Mouse (Mus musculus): ENCODE measurements around the gene Cpsf4l.

Gene Cpsf4l

GRCm38 (mm10) chr11:113705966-113706652 is 3.7 kb downstream of the Cpsf4l start:
- no peak for DNase-seq (ENCODE audit: low read depth in 2 of 2, low spot score in 2 of 2)

DNA sequence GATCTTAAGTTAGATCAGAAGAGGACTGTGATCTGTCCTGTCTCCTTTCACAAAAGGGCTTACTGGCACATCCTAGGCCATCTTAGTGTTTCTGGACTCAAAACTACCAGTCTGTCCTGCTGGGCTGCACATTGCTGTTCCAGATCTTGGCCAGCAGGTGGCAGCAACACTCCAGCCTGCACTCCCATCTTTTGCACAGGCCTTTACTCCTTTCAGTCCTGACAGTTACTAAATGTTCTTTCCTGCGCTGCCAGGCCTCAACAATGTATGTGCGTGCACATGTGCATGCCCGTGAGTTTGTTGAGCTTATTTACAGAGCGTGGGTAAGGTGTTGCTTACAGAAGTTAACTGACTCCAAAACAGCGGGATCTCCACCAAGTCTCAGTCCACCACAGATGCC is 6.1 kb downstream of the Cpsf4l start:
- peak; percentile 63 to 67 for DNase-seq (ENCODE audit: low read depth in 2 of 2, low spot score in 2 of 2)

GRCm38 (mm10) chr11:113699643-113700042 is 10.2 kb downstream of the Cpsf4l start:
- no peak for DNase-seq (ENCODE audit: low read depth in 2 of 2, low spot score in 2 of 2)

- no peak for DNase-seq (ENCODE audit: low read depth in 2 of 2, low spot score in 2 of 2)
These were observed 11.7 kb downstream of the Cpsf4l start for GRCm38 (mm10) chr11:113698013-113698545.

DNA sequence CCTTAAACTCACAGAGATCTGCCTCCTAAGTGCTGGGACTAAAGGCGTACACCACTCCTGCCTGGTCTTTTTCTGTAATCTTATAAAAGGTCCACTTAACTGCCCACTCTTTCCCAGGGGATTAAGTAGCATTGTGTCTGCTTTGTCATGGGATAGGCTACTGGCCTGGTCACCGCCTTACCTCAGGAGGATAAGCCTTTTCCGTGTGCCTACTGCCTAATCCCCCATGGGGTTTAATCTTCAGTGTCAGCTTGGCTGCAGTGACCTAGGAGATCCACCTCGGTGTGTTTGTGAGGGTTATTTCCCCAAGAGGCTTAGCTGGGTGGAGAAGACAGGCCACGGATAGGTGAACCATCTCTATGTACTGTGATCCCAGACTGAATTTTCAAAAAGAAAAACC is 12.2 kb downstream of the Cpsf4l start:
- DNase-seq (ENCODE audit: low read depth in 2 of 2, low spot score in 2 of 2), result no peak

DNA sequence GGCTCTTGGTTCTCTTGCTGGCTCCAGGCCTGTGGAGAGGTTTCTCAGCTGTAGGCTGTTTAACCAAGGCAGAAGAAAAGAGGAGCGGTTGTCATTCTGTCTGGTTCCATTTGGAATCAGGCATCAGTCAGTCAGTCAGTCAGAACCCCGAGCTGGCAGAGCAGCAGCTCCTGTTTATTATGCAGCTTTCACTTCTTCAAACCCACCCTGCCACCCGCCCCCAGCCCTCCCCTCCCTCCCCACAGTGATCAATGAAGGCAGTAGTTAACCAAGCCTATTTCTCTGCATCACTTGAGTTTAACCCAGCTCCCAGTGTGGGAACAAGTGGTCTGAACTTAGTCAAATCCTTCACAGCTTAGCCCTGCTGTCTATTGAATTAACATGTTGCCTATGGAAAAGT is 18.0 kb downstream of the Cpsf4l start:
- no peak for DNase-seq (ENCODE audit: low read depth in 2 of 2, low spot score in 2 of 2)

DNA sequence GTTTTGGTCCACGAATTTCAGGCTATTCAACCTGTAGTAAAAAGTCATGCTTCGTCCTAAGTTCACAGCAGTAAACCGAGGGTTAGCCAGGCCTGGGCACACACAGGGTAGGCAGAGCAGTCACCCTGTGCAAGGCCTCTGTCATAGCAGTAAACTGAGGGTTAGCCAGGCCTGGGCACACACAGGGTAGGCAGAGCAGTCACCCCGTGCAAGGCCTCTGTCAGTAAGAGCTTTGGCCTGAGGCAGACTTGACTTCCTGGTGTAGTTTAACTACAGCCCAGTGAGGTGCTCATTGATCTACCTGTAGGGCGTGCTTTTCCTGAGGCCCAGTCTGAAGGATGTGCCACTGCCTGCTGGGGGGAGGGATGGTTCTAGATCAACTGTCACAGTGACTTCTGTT is 18.5 kb downstream of the Cpsf4l start:
- no peak for DNase-seq (ENCODE audit: low read depth in 2 of 2, low spot score in 2 of 2)

DNA sequence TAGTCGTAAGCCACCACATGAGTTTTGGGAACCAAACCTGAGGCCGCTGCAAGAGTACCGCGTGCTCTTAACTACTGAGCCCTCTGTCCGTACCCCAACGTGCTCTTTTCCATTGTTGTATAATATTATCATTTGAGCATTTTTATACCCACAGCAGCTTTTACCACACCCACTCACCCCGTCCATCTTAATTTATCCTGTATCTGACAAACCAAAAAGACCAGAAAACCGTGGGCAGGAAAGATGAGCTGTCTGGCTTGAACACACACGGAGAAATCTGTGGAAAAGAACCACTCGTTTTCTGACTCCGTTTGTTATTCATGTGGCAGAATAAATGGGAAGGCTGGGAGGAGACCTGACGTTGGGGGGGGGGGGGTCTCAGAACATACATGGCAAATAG is 19.3 kb downstream of the Cpsf4l start:
- DNase-seq (ENCODE audit: low read depth in 2 of 2, low spot score in 2 of 2), result no peak

GRCm38 (mm10) chr11:113687031-113687430 is 22.8 kb downstream of the Cpsf4l start:
- DNase-seq (ENCODE audit: low read depth in 2 of 2, low spot score in 2 of 2), result no peak

DNA sequence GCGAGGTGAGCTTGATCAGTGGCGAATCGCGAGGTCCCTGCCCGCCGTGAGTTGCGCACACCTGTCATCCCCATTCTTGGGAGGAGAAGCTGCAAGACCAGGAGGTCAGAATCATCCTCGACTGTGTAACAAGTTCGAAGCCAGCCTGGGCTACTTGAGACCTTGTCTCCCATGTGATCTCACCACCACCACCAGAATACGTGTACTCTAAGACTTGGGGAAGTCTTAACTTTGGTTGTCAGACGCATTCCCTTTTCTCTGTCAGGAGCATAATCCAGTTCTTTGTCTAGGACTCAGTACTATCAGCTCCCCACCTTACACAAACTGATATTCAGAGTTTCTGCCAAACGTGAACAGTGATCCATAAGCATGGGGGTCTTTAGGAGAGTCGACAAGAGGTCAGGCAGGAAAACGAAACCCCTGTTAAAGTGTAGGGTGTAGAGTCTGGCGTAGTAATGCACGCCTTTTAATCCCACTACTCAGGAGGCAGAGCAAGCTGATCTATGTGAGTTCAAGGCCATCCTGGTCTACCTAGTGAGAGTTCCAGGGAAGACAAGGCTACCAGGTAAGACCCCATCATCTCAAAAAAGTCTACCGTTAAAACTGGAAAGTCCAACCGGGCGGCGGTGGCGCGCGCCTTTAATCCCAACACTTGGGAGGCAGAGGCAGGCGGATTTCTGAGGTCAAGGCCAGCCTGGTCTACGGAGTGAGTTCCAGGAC is 24.9 kb downstream of the Cpsf4l start:
- no peak for DNase-seq (ENCODE audit: low read depth in 2 of 2, low spot score in 2 of 2)

- DNase-seq (ENCODE audit: low read depth in 2 of 2, low spot score in 2 of 2), result peak; percentile 93 to 94
These were observed 25.7 kb downstream of the Cpsf4l start, which contains the start of the genes Fam104a and D11Wsu47e for GRCm38 (mm10) chr11:113683957-113684706. TSS of gene Fam104a (minus strand) at chr11:113684155. TSS of gene D11Wsu47e (plus strand) at chr11:113684412.

DNA sequence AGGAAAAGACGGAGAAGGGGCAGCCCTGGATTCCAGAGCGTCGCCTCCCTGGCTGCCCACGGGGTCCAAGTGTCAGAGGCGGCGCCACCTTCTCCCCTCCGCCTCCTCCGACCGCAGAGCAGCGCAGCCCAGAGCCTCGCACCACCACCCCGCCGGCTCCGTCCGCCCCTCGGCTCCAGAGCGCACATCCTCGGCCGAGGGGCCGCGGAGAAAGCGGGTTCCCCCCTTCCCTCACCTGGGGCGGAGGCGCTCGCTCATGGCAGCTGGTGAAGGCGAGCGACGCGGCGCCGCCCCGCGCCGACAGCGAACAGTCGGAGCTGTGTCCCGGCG is 26.2 kb downstream of the Cpsf4l start:
- DNase-seq (ENCODE audit: low read depth in 2 of 2, low spot score in 2 of 2), result no peak

DNA sequence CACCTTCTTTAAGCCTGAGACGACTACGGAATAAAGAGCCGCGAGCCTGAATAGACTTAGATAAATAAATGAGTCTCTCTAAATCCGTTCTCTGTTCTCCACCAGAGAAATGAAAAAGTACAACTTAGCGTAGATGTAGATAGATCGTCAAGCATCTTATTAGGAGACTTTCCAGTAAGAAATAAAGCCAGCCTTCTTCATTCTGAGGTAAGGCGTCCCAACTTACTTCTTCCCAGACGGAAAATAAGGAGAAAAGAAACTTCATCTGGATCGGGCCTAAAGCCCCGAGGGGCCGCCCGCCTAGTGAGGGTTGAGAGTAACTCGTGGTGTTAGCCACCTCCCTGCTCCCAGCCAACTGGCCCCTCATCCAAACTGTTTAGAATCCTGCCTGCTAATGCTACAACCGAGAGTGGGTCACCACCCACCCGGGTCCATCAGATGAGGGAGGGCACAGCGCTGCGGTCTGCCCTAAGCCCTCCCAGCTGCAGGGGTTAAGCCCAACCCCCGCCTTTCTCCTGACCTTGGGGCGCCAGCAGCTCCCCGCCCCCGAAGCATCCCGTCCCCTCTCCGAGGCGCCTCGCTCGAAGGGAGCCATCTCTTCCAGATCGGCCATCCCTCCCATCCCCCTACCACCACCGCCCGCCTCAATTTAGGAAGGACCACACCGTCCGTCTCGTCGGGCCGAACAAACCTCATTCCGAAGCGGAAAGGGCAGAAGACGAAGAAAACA is 26.8 kb downstream of the Cpsf4l start:
- DNase-seq (ENCODE audit: low read depth in 2 of 2, low spot score in 2 of 2), result peak; percentile 30 to 34

DNA sequence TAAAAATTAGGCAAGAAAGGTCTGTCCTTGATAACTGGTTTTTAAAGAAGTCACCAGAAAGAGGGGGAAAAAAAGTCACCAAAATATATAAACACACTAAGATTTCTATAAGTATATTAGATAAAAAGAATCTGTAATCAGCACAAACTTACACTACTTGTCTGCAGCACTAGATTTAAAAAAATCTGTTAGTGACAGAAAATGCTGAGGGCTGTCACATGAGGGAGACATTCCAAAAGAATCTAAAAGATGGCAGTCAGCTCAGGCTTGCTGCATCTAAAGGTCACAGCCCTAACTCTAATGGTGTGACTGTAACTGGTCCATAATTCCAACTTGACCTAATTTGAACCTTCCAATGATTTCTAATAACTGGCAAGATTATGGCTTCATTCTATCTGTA is 27.8 kb downstream of the Cpsf4l start:
- no peak for DNase-seq (ENCODE audit: low read depth in 2 of 2, low spot score in 2 of 2)

- DNase-seq (ENCODE audit: low read depth in 2 of 2, low spot score in 2 of 2), result no peak
These were observed 28.9 kb downstream of the Cpsf4l start for GRCm38 (mm10) chr11:113680954-113681353.

- no peak for DNase-seq (ENCODE audit: low read depth in 2 of 2, low spot score in 2 of 2)
These were observed 31.4 kb downstream of the Cpsf4l start for GRCm38 (mm10) chr11:113678373-113678772.

- DNase-seq (ENCODE audit: low read depth in 2 of 2, low spot score in 2 of 2), result no peak
These were observed 32.4 kb downstream of the Cpsf4l start for GRCm38 (mm10) chr11:113677378-113677777.

DNA sequence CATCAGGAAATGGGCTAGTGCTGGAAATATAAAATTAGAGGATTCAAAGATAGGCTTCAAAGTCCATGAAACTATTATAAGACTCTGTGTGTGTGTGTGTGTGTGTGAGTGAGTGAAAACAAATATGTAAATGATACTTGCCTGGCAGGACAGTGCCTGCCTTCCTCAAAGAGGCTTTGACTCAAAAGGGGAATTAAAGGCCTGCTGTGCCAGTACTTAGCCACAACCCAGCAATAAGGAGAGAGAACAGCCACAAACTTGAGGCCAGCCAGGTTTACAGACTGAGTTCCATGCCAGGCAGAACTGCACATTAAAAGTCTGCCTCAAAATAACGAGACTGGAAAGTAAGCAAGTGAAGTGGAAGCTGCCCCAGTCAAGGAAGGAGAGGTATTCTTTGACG is 33.0 kb downstream of the Cpsf4l start:
- DNase-seq (ENCODE audit: low read depth in 2 of 2, low spot score in 2 of 2), result no peak

GRCm38 (mm10) chr11:113674595-113674994 is 35.2 kb downstream of the Cpsf4l start:
- DNase-seq (ENCODE audit: low read depth in 2 of 2, low spot score in 2 of 2), result no peak

GRCm38 (mm10) chr11:113673614-113674013 is 36.2 kb downstream of the Cpsf4l start:
- no peak for DNase-seq (ENCODE audit: low read depth in 2 of 2, low spot score in 2 of 2)

DNA sequence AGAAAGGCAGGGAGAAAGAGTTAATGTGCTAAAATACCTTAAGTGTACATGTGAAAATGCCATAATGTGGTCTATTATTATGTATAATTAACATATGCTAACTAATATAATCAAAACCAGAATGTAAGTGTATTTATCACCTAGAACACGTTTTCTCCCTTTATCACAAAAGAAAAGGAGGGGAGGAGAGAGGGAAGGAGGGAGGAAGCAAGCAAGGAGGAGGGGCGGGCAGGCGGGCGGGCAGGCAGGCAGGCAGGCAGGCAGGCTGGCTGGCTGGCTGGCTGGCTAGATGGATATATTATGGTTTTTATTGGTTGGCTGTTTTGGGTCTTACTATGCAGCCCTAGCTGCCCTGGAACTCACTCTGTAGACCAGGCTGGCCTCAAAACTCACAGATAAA is 40.1 kb downstream of the Cpsf4l start:
- DNase-seq (ENCODE audit: low read depth in 2 of 2, low spot score in 2 of 2), result no peak
